Comparison of ENCODE assay signal across 8 mouse cellular contexts in the genomic region with DNA sequence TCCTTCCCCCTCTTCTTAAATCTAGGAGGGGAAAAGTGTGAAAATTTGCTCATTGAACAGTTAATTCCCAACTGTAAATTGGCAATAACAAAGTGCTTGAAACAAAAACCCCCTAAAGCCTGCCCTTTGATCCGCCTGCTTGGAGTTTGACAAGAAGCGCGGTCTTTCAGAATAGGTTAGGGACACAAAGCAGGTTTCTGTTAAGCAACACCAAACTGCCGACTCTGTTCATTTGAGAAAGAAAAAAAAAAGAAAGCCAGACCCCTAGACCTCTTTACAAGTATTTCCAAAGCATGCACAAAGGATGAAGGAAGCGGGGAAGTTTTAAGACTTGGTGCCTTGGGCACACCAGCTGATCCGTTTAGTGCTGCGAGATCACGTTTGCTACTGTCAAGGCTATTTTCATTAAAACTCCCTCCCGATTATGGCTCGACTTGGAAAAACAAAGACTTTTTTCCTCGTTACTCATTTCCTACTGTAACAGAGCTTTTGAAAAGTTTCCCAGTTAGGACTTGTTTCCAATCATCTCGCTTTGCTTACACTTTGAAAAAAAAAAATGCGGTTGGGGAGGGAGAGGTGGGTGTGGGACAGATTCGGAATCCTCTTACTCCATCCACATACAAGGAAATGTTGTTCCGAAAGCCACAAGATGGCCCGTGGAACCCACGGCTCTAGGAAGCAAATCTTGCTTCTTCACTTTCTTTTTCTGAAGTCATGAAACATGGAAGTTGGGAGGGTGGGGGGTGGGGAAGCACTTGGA. TPM values are rescaled to one million over a fixed set of nuclear protein-coding genes. Genes with fewer than 3 reads are reported as not detected.
DNase-seq lines count a peak whose midpoint lies in the region; ATAC-seq and TF ChIP-seq lines count a peak whose summit lies in the region.

No protein-coding gene starts in this region.

- H3K4me1 ChIP-seq in heart, adult 2 months (ENCODE audit: control insufficient read depth, insufficient read depth, low read length): peaks cover 6% of the 10 kb centered on the region
- peaks cover 24% of the 10 kb centered on the region for H3K4me1 ChIP-seq in embryonic facial prominence, embryonic 13.5 days
- peaks cover 50% of the 10 kb centered on the region for H3K4me1 ChIP-seq in hindbrain, embryonic 15.5 days (replicated peaks)
- peaks cover 22% of the 10 kb centered on the region for H3K4me1 ChIP-seq in lung, embryonic 16.5 days (replicated peaks; ENCODE audit: control insufficient read depth, insufficient read depth, low read length)
- H3K4me1 ChIP-seq in thymus, adult 2 months (replicated peaks; ENCODE audit: control insufficient read depth, insufficient read depth, low read length): 0 out of 2 replicates have a peak, but pooled peaks cover 4% of the 10 kb centered on the region

- H3K27me3 ChIP-seq in heart, adult 2 months (ENCODE audit: control insufficient read depth, insufficient read depth, low read length): no peaks in the 10 kb centered on the region
- no peaks in the 10 kb centered on the region for H3K27me3 ChIP-seq in embryonic facial prominence, embryonic 13.5 days
- H3K27me3 ChIP-seq in hindbrain, embryonic 15.5 days: no peaks in the 10 kb centered on the region; the same call in 1 of the 2 replicates
- H3K27me3 ChIP-seq in lung, embryonic 16.5 days (ENCODE audit: control insufficient read depth, insufficient read depth, low read depth, low read length): no peaks in the 10 kb centered on the region
- H3K27me3 ChIP-seq in thymus, adult 2 months (ENCODE audit: control insufficient read depth, insufficient read depth, low read length): no peaks in the 10 kb centered on the region

- TF ChIP-seq CTCF in heart, adult 2 months (IDR thresholded peaks at IDR 0.05): no peak
- no peak for TF ChIP-seq CTCF in thymus, adult 2 months (IDR thresholded peaks at IDR 0.05; ENCODE audit: borderline replicate concordance, control insufficient read depth, extremely low read depth, insufficient read depth, low read length, poor library complexity)

- H3K4me3 ChIP-seq in heart, adult 2 months: peak overlapping the region; percentile 80
- H3K4me3 ChIP-seq in embryonic facial prominence, embryonic 13.5 days: peak overlapping the region; percentile 76
- peak overlapping the region; percentile 59 for H3K4me3 ChIP-seq in hindbrain, embryonic 15.5 days
- peak overlapping the region; percentile 66 for H3K4me3 ChIP-seq in lung, embryonic 16.5 days (ENCODE audit: low read length)
- peak overlapping the region; percentile 62; the same call in 1 of the 2 replicates for H3K4me3 ChIP-seq in thymus, adult 2 months (ENCODE audit: control insufficient read depth, insufficient read depth, low read length)

- H3K79me2 ChIP-seq in heart, adult 2 months (replicated peaks; ENCODE audit: control insufficient read depth, insufficient read depth, low read length): no peaks in the 10 kb centered on the region

- H3K27ac ChIP-seq in heart, adult 2 months: peak overlapping the region; percentile 96
- peak overlapping the region; percentile 99 for H3K27ac ChIP-seq in embryonic facial prominence, embryonic 13.5 days
- peak overlapping the region; percentile 90 for H3K27ac ChIP-seq in hindbrain, embryonic 15.5 days (replicated peaks)
- H3K27ac ChIP-seq in lung, embryonic 16.5 days (ENCODE audit: low read length): peak overlapping the region; percentile 97
- H3K27ac ChIP-seq in thymus, adult 2 months (ENCODE audit: control insufficient read depth, insufficient read depth, low read length): peak overlapping the region; percentile 20

- H3K4me2 ChIP-seq in embryonic facial prominence, embryonic 13.5 days: peak overlapping the region; percentile 89
- peak overlapping the region; percentile 99 for H3K4me2 ChIP-seq in hindbrain, embryonic 15.5 days
- H3K4me2 ChIP-seq in lung, embryonic 16.5 days (ENCODE audit: low read depth, low read length): peak overlapping the region; percentile 90

- peak; percentile 14; the same call in 1 of the 2 replicates for TF ChIP-seq POLR2A in heart, adult 2 months (IDR thresholded peaks at IDR 0.05; ENCODE audit: insufficient read depth, low read depth, low read length)
- no peak for TF ChIP-seq POLR2A in thymus, adult 2 months (IDR thresholded peaks at IDR 0.05; ENCODE audit: control insufficient read depth, extremely low read depth, insufficient read depth, low read length, poor library complexity)

- H3K36me3 ChIP-seq in heart, adult 2 months (ENCODE audit: control insufficient read depth, insufficient read depth, low read length): peaks cover 7% of the 10 kb centered on the region
- peaks cover 33% of the 10 kb centered on the region for H3K36me3 ChIP-seq in embryonic facial prominence, embryonic 13.5 days
- no peaks in the 10 kb centered on the region for H3K36me3 ChIP-seq in hindbrain, embryonic 15.5 days
- peaks cover 15% of the 10 kb centered on the region for H3K36me3 ChIP-seq in lung, embryonic 16.5 days (ENCODE audit: control insufficient read depth, insufficient read depth, low read length)
- peaks cover 25% of the 10 kb centered on the region for H3K36me3 ChIP-seq in thymus, adult 2 months (ENCODE audit: control insufficient read depth, insufficient read depth, low read length)

- H3K9me3 ChIP-seq in embryonic facial prominence, embryonic 13.5 days: no peaks in the 10 kb centered on the region
- H3K9me3 ChIP-seq in hindbrain, embryonic 15.5 days: no peaks in the 10 kb centered on the region
- no peaks in the 10 kb centered on the region for H3K9me3 ChIP-seq in lung, embryonic 16.5 days (ENCODE audit: control insufficient read depth, low read length)

- WGBS in heart, adult 2 months: 6% methylated on average over 17 of the region's 17 CpGs
- under 1% methylated on average over 17 of the region's 17 CpGs for WGBS in embryonic facial prominence, embryonic 13.5 days
- WGBS in hindbrain, embryonic 15.5 days: 2% methylated on average over 17 of the region's 17 CpGs
- WGBS in lung, embryonic 16.5 days: under 1% methylated on average over 17 of the region's 17 CpGs
- 1% methylated on average over 17 of the region's 17 CpGs for WGBS in thymus, adult 2 months

- DNase-seq in heart, adult 2 months: peak; percentile 27 to 37
- DNase-seq in heart, postnatal 36 days: no peak
- peak; percentile 18 for DNase-seq in thymus, adult 2 months
- DNase-seq in right cerebral cortex, adult 2 months (ENCODE audit: low spot score in 2 of 2): no peak

- TF ChIP-seq EP300 in heart, adult 2 months (IDR thresholded peaks at IDR 0.05; ENCODE audit: insufficient read depth, low read depth, low read length): no peak

- ATAC-seq in embryonic facial prominence, embryonic 13.5 days (ENCODE audit: insufficient number of reproducible peaks, insufficient read depth, low FRiP score, low TSS enrichment, low read depth): no peak
- ATAC-seq in hindbrain, embryonic 15.5 days (ENCODE audit: low FRiP score, low read depth): no peak
- no peak for ATAC-seq in lung, embryonic 16.5 days (ENCODE audit: low read depth)
- ATAC-seq in granulocyte monocyte progenitor cell, adult 5-6 weeks (replicated peaks; ENCODE audit: poor library complexity, severe bottlenecking): no peak

- intact Hi-C loops in heart, adult 2 months (cut with DNase I): loop anchor here (5.0 to 10.0 kb wide), 2 partner anchors 144 to 1987 kb away; a partner anchor contains a TSS
- intact Hi-C loops in heart, postnatal 36 days (cut with DNase I): loop anchor here (1.0 to 5.0 kb wide), 4 partner anchors 93 to 334 kb away; a partner anchor contains a TSS

- peak overlapping the region; percentile 12; the same call in 1 of the 2 replicates for H3K9ac ChIP-seq in heart, adult 2 months (ENCODE audit: low read depth, low read length)
- H3K9ac ChIP-seq in embryonic facial prominence, embryonic 13.5 days: peak overlapping the region; percentile 95
- H3K9ac ChIP-seq in hindbrain, embryonic 15.5 days: 0 out of 2 replicates have a peak overlapping the region, but pooled peaks have one; percentile 5
- peak overlapping the region; percentile 82 for H3K9ac ChIP-seq in lung, embryonic 16.5 days (ENCODE audit: low read length)

RNA-seq across cellular contexts. Expression of a gene that starts 5.4 kb away (rescaled TPM):
- total RNA-seq in heart, adult 2 months (2021): 1 to 10 TPM; 3.0 to 4.0 TPM
- polyA plus RNA-seq in heart, adult 2 months (2012; rRNA removed): 8.6 and 14.0 TPM in 2 replicates
- total RNA-seq in heart, postnatal 36 days (2021): 1 to 10 TPM; 5.3 to 7.2 TPM
- 95.5 TPM in 2 replicates for polyA plus RNA-seq in embryonic facial prominence, embryonic 13.5 days (2015; fragmentation: Nextera tagmentation; extraction: Ambion mirVana)
- polyA plus RNA-seq in hindbrain, embryonic 15.5 days (2015; fragmentation: Nextera tagmentation; extraction: Ambion mirVana): 14.6 and 16.2 TPM in 2 replicates
- polyA plus RNA-seq in lung, embryonic 16.5 days (2015; fragmentation: Nextera tagmentation; extraction: Ambion mirVana): 63.1 and 69.4 TPM in 2 replicates
- 44.6 and 45.2 TPM in 2 replicates for polyA plus RNA-seq in thymus, adult 2 months (2012; rRNA removed)
- 80.0 and 87.9 TPM in 2 replicates for total RNA-seq in granulocyte monocyte progenitor cell, adult 5-6 weeks (2014; fragmentation: Nextera tagmentation)
- total RNA-seq in granulocyte monocyte progenitor cell, adult 5-6 weeks (2017): 33.9 and 48.5 TPM in 2 replicates

Comparison
In these comparisons a context has a peak if more than half of its experiments do, and no peak if none do; other contexts are left out.
1. DNase-seq: peak in heart, adult 2 months (2 of 2) and thymus, adult 2 months (single experiment); none in heart, postnatal 36 days (0 of 2) and right cerebral cortex, adult 2 months (0 of 2).
2. H3K27ac ChIP-seq: peak in every context shown above with its lines; median percentile 99 in embryonic facial prominence, embryonic 13.5 days; 97 in lung, embryonic 16.5 days; 96 in heart, adult 2 months; 90 in hindbrain, embryonic 15.5 days; 20 in thymus, adult 2 months.
3. H3K9ac ChIP-seq: peak in every context shown above with its lines; median percentile 95 in embryonic facial prominence, embryonic 13.5 days; 82 in lung, embryonic 16.5 days; 12 in heart, adult 2 months; 5 in hindbrain, embryonic 15.5 days.
4. Peak in every context shown above with its lines, with median percentiles within 50 percentile points of each other: H3K4me3 ChIP-seq and H3K4me2 ChIP-seq.